10 mouse cellular contexts compared by ENCODE assay signal in the genomic region with DNA sequence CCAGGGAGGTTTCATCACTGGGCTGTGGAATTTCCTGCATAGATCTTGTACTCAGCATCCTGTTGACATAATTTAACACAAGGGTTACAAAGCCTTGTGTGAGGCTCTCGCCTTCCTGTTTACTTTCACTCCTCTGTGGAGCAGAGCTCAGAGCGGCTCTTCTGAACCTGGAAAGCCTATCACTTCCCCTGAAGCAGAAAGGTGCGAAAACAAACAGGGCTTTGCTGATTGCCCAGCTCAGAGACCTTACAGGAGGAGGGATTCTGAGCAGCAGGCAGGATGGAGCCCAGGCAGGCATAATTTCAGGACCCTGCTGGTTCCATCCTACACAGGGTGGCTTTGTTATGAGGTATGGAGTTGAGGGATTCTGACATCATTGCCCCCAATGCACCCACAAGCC.
A peak's percentile ranks its signal among the peaks of the same experiment; 100 is the strongest.
DNase-seq lines count a peak whose midpoint lies in the region; ATAC-seq lines count a peak whose summit lies in the region.
"Had no signal": no experiment of that assay in that cellular context is flagged by ENCODE, and none has a peak within 500 bp of the region (broad histone marks: within the 10 kb centered on the region; RNA-seq: fewer than 3 reads in every experiment).

No protein-coding gene starts in this region.

- no peak for DNase-seq in forebrain, embryonic 10.5 days (ENCODE audit: extremely low spot score, low spot score)
- no peak for DNase-seq in lung, postnatal 14 days
- peak; percentile 29 for DNase-seq in limb, embryonic 11.5 days (ENCODE audit: low spot score)
- no peak for DNase-seq in layer of hippocampus, postnatal 14 days (ENCODE audit: low spot score in 2 of 2)
- no peak for DNase-seq in spleen, adult 12 weeks (ENCODE audit: low spot score)
- DNase-seq: cerebellum, postnatal 14 days; kidney, adult 11 months had no signal

- H3K4me3 ChIP-seq in forebrain, embryonic 10.5 days, result no peak overlapping the region
- no peak overlapping the region for H3K4me3 ChIP-seq in forebrain, embryonic 15.5 days
- no peak overlapping the region for H3K4me3 ChIP-seq in lung, embryonic 15.5 days
- H3K4me3 ChIP-seq in limb, embryonic 11.5 days (ENCODE audit: low read depth, low read length), result no peak overlapping the region
- no peak overlapping the region for H3K4me3 ChIP-seq in stomach, embryonic 15.5 days (replicated peaks)

- H3K27me3 ChIP-seq in forebrain, embryonic 10.5 days (ENCODE audit: poor library complexity, severe bottlenecking), result no peaks in the 10 kb centered on the region
- no peaks in the 10 kb centered on the region for H3K27me3 ChIP-seq in forebrain, embryonic 15.5 days
- H3K27me3 ChIP-seq in lung, embryonic 15.5 days, result no peaks in the 10 kb centered on the region
- H3K27me3 ChIP-seq in limb, embryonic 11.5 days (ENCODE audit: control insufficient read depth, insufficient read depth, low read length), result no peaks in the 10 kb centered on the region
- H3K27me3 ChIP-seq in stomach, embryonic 15.5 days (replicated peaks), result no peaks in the 10 kb centered on the region

- H3K4me2 ChIP-seq in forebrain, embryonic 15.5 days (replicated peaks), result no peak overlapping the region
- peak overlapping the region; percentile 35 for H3K4me2 ChIP-seq in lung, embryonic 15.5 days
- no peak overlapping the region for H3K4me2 ChIP-seq in limb, embryonic 11.5 days (ENCODE audit: low read depth, severe bottlenecking)
- H3K4me2 ChIP-seq in stomach, embryonic 15.5 days, result peak overlapping the region; percentile 4; the same call in 1 of the 2 replicates

- 56% methylated on average over 3 of the region's 3 CpGs for WGBS in forebrain, embryonic 10.5 days
- WGBS in forebrain, embryonic 15.5 days, result 47% methylated on average over 3 of the region's 3 CpGs
- 20% methylated on average over 3 of the region's 3 CpGs for WGBS in lung, embryonic 15.5 days
- WGBS in limb, embryonic 11.5 days, result 8% methylated on average over 3 of the region's 3 CpGs
- 25% methylated on average over 3 of the region's 3 CpGs for WGBS in stomach, embryonic 15.5 days

- ATAC-seq in forebrain, embryonic 15.5 days (replicated peaks), result no peak; the same call in 1 of the 2 replicates
- ATAC-seq in lung, embryonic 15.5 days (ENCODE audit: borderline replicate concordance, extremely low read depth, low FRiP score, low TSS enrichment), result peak; percentile 79
- ATAC-seq in limb, embryonic 11.5 days (ENCODE audit: insufficient number of reproducible peaks, low FRiP score, low TSS enrichment, low read depth), result 0 out of 2 replicates have a peak, but pooled peaks have one; percentile 44
- peak; percentile 81; the same call in 1 of the 2 replicates for ATAC-seq in stomach, embryonic 15.5 days (ENCODE audit: insufficient read depth, low FRiP score, low read depth)

- peak overlapping the region; percentile 48; the same call in 1 of the 2 replicates for H3K27ac ChIP-seq in forebrain, embryonic 10.5 days
- no peak overlapping the region for H3K27ac ChIP-seq in forebrain, embryonic 15.5 days (replicated peaks)
- peak overlapping the region; percentile 47 for H3K27ac ChIP-seq in lung, embryonic 15.5 days
- no peak overlapping the region for H3K27ac ChIP-seq in limb, embryonic 11.5 days (replicated peaks; ENCODE audit: low read depth, low read length)
- no peak overlapping the region for H3K27ac ChIP-seq in stomach, embryonic 15.5 days

- H3K4me1 ChIP-seq in forebrain, embryonic 10.5 days, result peaks cover 25% of the 10 kb centered on the region
- H3K4me1 ChIP-seq in forebrain, embryonic 15.5 days, result peaks cover 24% of the 10 kb centered on the region
- H3K4me1 ChIP-seq in lung, embryonic 15.5 days, result peaks cover 22% of the 10 kb centered on the region
- peaks cover 6% of the 10 kb centered on the region for H3K4me1 ChIP-seq in limb, embryonic 11.5 days (ENCODE audit: control insufficient read depth, insufficient read depth, low read length)
- H3K4me1 ChIP-seq in stomach, embryonic 15.5 days, result no peaks in the 10 kb centered on the region

- H3K9me3 ChIP-seq in forebrain, embryonic 10.5 days, result no peaks in the 10 kb centered on the region
- H3K9me3 ChIP-seq in forebrain, embryonic 15.5 days, result no peaks in the 10 kb centered on the region
- H3K9me3 ChIP-seq in lung, embryonic 15.5 days, result no peaks in the 10 kb centered on the region
- no peaks in the 10 kb centered on the region for H3K9me3 ChIP-seq in limb, embryonic 11.5 days (ENCODE audit: control insufficient read depth, low read length)
- no peaks in the 10 kb centered on the region for H3K9me3 ChIP-seq in stomach, embryonic 15.5 days

- no peaks in the 10 kb centered on the region for H3K36me3 ChIP-seq in forebrain, embryonic 10.5 days (replicated peaks)
- H3K36me3 ChIP-seq in forebrain, embryonic 15.5 days, result no peaks in the 10 kb centered on the region
- no peaks in the 10 kb centered on the region for H3K36me3 ChIP-seq in lung, embryonic 15.5 days
- no peaks in the 10 kb centered on the region for H3K36me3 ChIP-seq in limb, embryonic 11.5 days (ENCODE audit: control insufficient read depth, insufficient read depth, low read length)
- H3K36me3 ChIP-seq in stomach, embryonic 15.5 days, result no peaks in the 10 kb centered on the region

- H3K9ac ChIP-seq in forebrain, embryonic 15.5 days (replicated peaks), result no peak overlapping the region
- no peak overlapping the region for H3K9ac ChIP-seq in lung, embryonic 15.5 days
- no peak overlapping the region for H3K9ac ChIP-seq in limb, embryonic 11.5 days (ENCODE audit: low read length)
- H3K9ac ChIP-seq in stomach, embryonic 15.5 days, result no peak overlapping the region

Comparison
In these comparisons a context has a peak if more than half of its experiments do, and no peak if none do; other contexts are left out.
1. H3K27ac ChIP-seq: peak in forebrain, embryonic 10.5 days (single experiment) and lung, embryonic 15.5 days (single experiment); none in forebrain, embryonic 15.5 days (single experiment), limb, embryonic 11.5 days (single experiment) and stomach, embryonic 15.5 days (single experiment).
2. H3K4me2 ChIP-seq: peak in lung, embryonic 15.5 days (single experiment) and stomach, embryonic 15.5 days (single experiment); none in forebrain, embryonic 15.5 days (single experiment) and limb, embryonic 11.5 days (single experiment).